Comparison of ENCODE assay signal across 9 mouse cellular contexts in the genomic region with DNA sequence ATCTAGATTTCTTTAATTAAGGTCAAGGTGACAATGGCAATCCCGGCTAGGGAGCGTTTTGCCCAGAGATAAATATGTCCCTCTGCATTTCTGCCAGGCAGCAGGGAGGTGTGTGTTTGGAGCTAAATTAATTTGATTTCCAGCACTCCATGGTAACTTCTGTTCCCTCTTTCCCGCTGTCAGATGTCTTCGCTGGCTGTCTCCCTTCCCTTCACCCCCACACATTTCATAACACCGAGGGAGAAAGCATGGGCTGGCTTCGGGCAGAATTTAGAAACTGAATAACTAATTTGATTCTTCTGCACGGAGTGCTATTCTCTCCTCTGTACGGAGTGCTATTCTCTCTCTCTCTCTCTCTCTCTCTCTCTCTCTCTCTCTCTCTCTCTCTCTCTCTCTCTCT. TPM values are rescaled to one million over a fixed set of nuclear protein-coding genes. Genes with fewer than 3 reads are reported as not detected.
A peak's percentile ranks its signal among the peaks of the same experiment; 100 is the strongest.
DNase-seq lines count a peak whose midpoint lies in the region; ATAC-seq lines count a peak whose summit lies in the region.
"Had no signal": no experiment of that assay in that cellular context is flagged by ENCODE, and none has a peak within 500 bp of the region (broad histone marks: within the 10 kb centered on the region; RNA-seq: fewer than 3 reads in every experiment).

No protein-coding gene starts in this region.

- H3K4me3 ChIP-seq in forebrain, embryonic 11.5 days (ENCODE audit: low read depth, low read length): 0 out of 2 replicates have a peak overlapping the region, but pooled peaks have one; percentile 48
- H3K4me3 ChIP-seq in hindbrain, embryonic 14.5 days (replicated peaks; ENCODE audit: low read length): no peak overlapping the region

- peak; percentile 1 to 3 for DNase-seq in heart, adult 9 months (ENCODE audit: low spot score in 2 of 2)
- no peak for DNase-seq in heart, postnatal 25 days (ENCODE audit: low spot score)
- DNase-seq in forebrain, embryonic 11.5 days (ENCODE audit: low spot score): no peak
- DNase-seq in hindbrain, embryonic 14.5 days (ENCODE audit: low spot score): no peak
- DNase-seq in left cerebral cortex, postnatal 36 days (ENCODE audit: low spot score in 2 of 2): peak; percentile 68 to 77
- DNase-seq in retina, embryonic 14.5 days (ENCODE audit: low spot score): peak; percentile 8
- DNase-seq in B cell, adult 2 months: no peak
- no peak for DNase-seq in spleen, adult 12 weeks (ENCODE audit: low spot score)

- H3K9me3 ChIP-seq in forebrain, embryonic 11.5 days (ENCODE audit: control insufficient read depth, low read length): no peaks in the 10 kb centered on the region
- no peaks in the 10 kb centered on the region for H3K9me3 ChIP-seq in hindbrain, embryonic 14.5 days (ENCODE audit: control insufficient read depth, low read length)

- ATAC-seq in forebrain, embryonic 11.5 days (replicated peaks; ENCODE audit: low FRiP score): no peak
- no peak for ATAC-seq in hindbrain, embryonic 14.5 days (ENCODE audit: low FRiP score)

- H3K27me3 ChIP-seq in forebrain, embryonic 11.5 days (ENCODE audit: control insufficient read depth, insufficient read depth, low read length): no peaks in the 10 kb centered on the region
- no peaks in the 10 kb centered on the region for H3K27me3 ChIP-seq in hindbrain, embryonic 14.5 days (ENCODE audit: control insufficient read depth, insufficient read depth, low read length)

- peak overlapping the region; percentile 96; the same call in 1 of the 2 replicates for H3K4me2 ChIP-seq in forebrain, embryonic 11.5 days (ENCODE audit: low read depth, low read length, severe bottlenecking)
- H3K4me2 ChIP-seq in hindbrain, embryonic 14.5 days (replicated peaks): peak overlapping the region; percentile 92

- intact Hi-C loops in heart, postnatal 25 days (cut with DNase I): loop anchor here (5.0 kb wide), 1 partner anchor 200 kb away; the partner anchor contains the start of genes Cdc40 and Wasf1
- intact Hi-C loops in left cerebral cortex, postnatal 36 days (cut with DNase I): loop anchor here (1.0 to 2.0 kb wide), 2 partner anchors 30 to 202 kb away; no protein-coding TSS in a partner anchor

- no peak overlapping the region for H3K9ac ChIP-seq in forebrain, embryonic 11.5 days (ENCODE audit: low read length)
- no peak overlapping the region for H3K9ac ChIP-seq in hindbrain, embryonic 14.5 days

- no peak overlapping the region for H3K27ac ChIP-seq in forebrain, embryonic 11.5 days (ENCODE audit: low read depth, low read length)
- H3K27ac ChIP-seq in hindbrain, embryonic 14.5 days: no peak overlapping the region
- H3K27ac ChIP-seq: macrophage had no signal

- 30% methylated on average over 8 of the region's 8 CpGs for WGBS in forebrain, embryonic 11.5 days
- WGBS in hindbrain, embryonic 14.5 days: 20% methylated on average over 8 of the region's 8 CpGs

- H3K36me3 ChIP-seq in forebrain, embryonic 11.5 days (ENCODE audit: control insufficient read depth, insufficient read depth, low read length): no peaks in the 10 kb centered on the region
- no peaks in the 10 kb centered on the region for H3K36me3 ChIP-seq in hindbrain, embryonic 14.5 days (replicated peaks; ENCODE audit: control insufficient read depth, insufficient read depth)

- peaks cover 3% of the 10 kb centered on the region; the same call in 1 of the 2 replicates for H3K4me1 ChIP-seq in forebrain, embryonic 11.5 days (replicated peaks; ENCODE audit: control insufficient read depth, insufficient read depth, low read length)
- peaks cover 12% of the 10 kb centered on the region for H3K4me1 ChIP-seq in hindbrain, embryonic 14.5 days (replicated peaks; ENCODE audit: control insufficient read depth, insufficient read depth, low read length)

RNA-seq across cellular contexts. Expression of gene Mettl24, which starts 0.6 kb away (rescaled TPM):
- 1 to 10 TPM; 1.2 to 1.6 TPM for total RNA-seq in heart, postnatal 25 days (2021)
- 0.52 and 1.2 TPM in 2 replicates for polyA plus RNA-seq in forebrain, embryonic 11.5 days (2014; fragmentation: Nextera tagmentation; extraction: Ambion mirVana)
- polyA plus RNA-seq in hindbrain, embryonic 14.5 days (2014; fragmentation: Nextera tagmentation; extraction: Ambion mirVana): 0.33 and 0.76 TPM in 2 replicates
- total RNA-seq in left cerebral cortex, postnatal 36 days (2021): 1 to 10 TPM; 2.5 to 2.8 TPM
- polyA plus RNA-seq: macrophage had no signal

RNA-seq across cellular contexts. Expression of gene Ddo, which starts 52.7 kb away (rescaled TPM):
- total RNA-seq in heart, postnatal 25 days (2021): 10 to 100 TPM; 39.0 to 39.4 TPM
- polyA plus RNA-seq in forebrain, embryonic 11.5 days (2014; fragmentation: Nextera tagmentation; extraction: Ambion mirVana): 0.09 and 0.15 TPM in 2 replicates
- 1.3 and 1.7 TPM in 2 replicates for polyA plus RNA-seq in hindbrain, embryonic 14.5 days (2014; fragmentation: Nextera tagmentation; extraction: Ambion mirVana)
- 10 to 100 TPM in 1 of 2 experiments, 1 to 10 TPM in 1; 8.5 to 12.7 TPM for total RNA-seq in left cerebral cortex, postnatal 36 days (2021)
- polyA plus RNA-seq: macrophage had no signal

Comparison
In these comparisons a context has a peak if more than half of its experiments do, and no peak if none do; other contexts are left out.
1. DNase-seq: peak in heart, adult 9 months (2 of 2), left cerebral cortex, postnatal 36 days (2 of 2) and retina, embryonic 14.5 days (single experiment); none in heart, postnatal 25 days (single experiment), forebrain, embryonic 11.5 days (single experiment), hindbrain, embryonic 14.5 days (single experiment), B cell, adult 2 months (0 of 2) and spleen, adult 12 weeks (single experiment).